8 mouse cellular contexts compared by ENCODE assay signal in genomic region chr4:143027292-143027691, GRCm38 (mm10).
DNase-seq lines count a peak whose midpoint lies in the region; ATAC-seq lines count a peak whose summit lies in the region.

No protein-coding gene starts in this region.

- H3K9ac ChIP-seq in heart, embryonic 12.5 days = no peak overlapping the region
- no peak overlapping the region for H3K9ac ChIP-seq in forebrain, embryonic 15.5 days (replicated peaks)
- no peak overlapping the region for H3K9ac ChIP-seq in intestine, embryonic 14.5 days (ENCODE audit: low read length)
- H3K9ac ChIP-seq in midbrain, embryonic 12.5 days (replicated peaks) = no peak overlapping the region

- H3K27me3 ChIP-seq in heart, embryonic 12.5 days (replicated peaks) = peaks cover 16% of the 10 kb centered on the region
- H3K27me3 ChIP-seq in forebrain, embryonic 15.5 days = no peaks in the 10 kb centered on the region
- H3K27me3 ChIP-seq in intestine, embryonic 14.5 days (replicated peaks; ENCODE audit: control insufficient read depth, insufficient read depth, low read length) = no peaks in the 10 kb centered on the region
- H3K27me3 ChIP-seq in midbrain, embryonic 12.5 days = no peaks in the 10 kb centered on the region

- H3K9me3 ChIP-seq in heart, embryonic 12.5 days (replicated peaks) = no peaks in the 10 kb centered on the region
- no peaks in the 10 kb centered on the region for H3K9me3 ChIP-seq in forebrain, embryonic 15.5 days
- 0 out of 2 replicates have a peak, but pooled peaks cover 2% of the 10 kb centered on the region for H3K9me3 ChIP-seq in intestine, embryonic 14.5 days (ENCODE audit: control insufficient read depth, low read length)
- H3K9me3 ChIP-seq in midbrain, embryonic 12.5 days = 0 out of 2 replicates have a peak, but pooled peaks cover 4% of the 10 kb centered on the region

- H3K4me2 ChIP-seq in heart, embryonic 12.5 days = no peak overlapping the region
- no peak overlapping the region for H3K4me2 ChIP-seq in forebrain, embryonic 15.5 days (replicated peaks)
- H3K4me2 ChIP-seq in intestine, embryonic 14.5 days (ENCODE audit: low read length) = no peak overlapping the region
- no peak overlapping the region for H3K4me2 ChIP-seq in midbrain, embryonic 12.5 days (replicated peaks)

- no peak overlapping the region for H3K4me3 ChIP-seq in heart, embryonic 12.5 days
- H3K4me3 ChIP-seq in forebrain, embryonic 15.5 days = no peak overlapping the region
- H3K4me3 ChIP-seq in intestine, embryonic 14.5 days (ENCODE audit: low read depth, low read length) = no peak overlapping the region
- H3K4me3 ChIP-seq in midbrain, embryonic 12.5 days = no peak overlapping the region

- no peak overlapping the region for H3K27ac ChIP-seq in heart, embryonic 12.5 days (ENCODE audit: poor library complexity, severe bottlenecking)
- H3K27ac ChIP-seq in forebrain, embryonic 15.5 days (replicated peaks) = no peak overlapping the region
- no peak overlapping the region for H3K27ac ChIP-seq in intestine, embryonic 14.5 days (ENCODE audit: low read depth)
- no peak overlapping the region for H3K27ac ChIP-seq in midbrain, embryonic 12.5 days (replicated peaks)

- peak; percentile 35 to 77 for DNase-seq in heart, adult 18-20 months
- peak; percentile 52 to 60 for DNase-seq in cerebellum, adult 18-20 months
- peak; percentile 74 for DNase-seq in intestine, embryonic 14.5 days (ENCODE audit: low spot score)
- DNase-seq in left cerebral cortex, adult 8-10 months (ENCODE audit: low spot score in 2 of 2) = peak; percentile 25 to 39
- peak; percentile 24 for DNase-seq in skeletal muscle tissue, adult 2 months (ENCODE audit: low read depth, low spot score)

- no peaks in the 10 kb centered on the region for H3K4me1 ChIP-seq in heart, embryonic 12.5 days (replicated peaks)
- 0 out of 2 replicates have a peak, but pooled peaks cover 6% of the 10 kb centered on the region for H3K4me1 ChIP-seq in forebrain, embryonic 15.5 days
- no peaks in the 10 kb centered on the region for H3K4me1 ChIP-seq in intestine, embryonic 14.5 days (replicated peaks; ENCODE audit: control insufficient read depth, insufficient read depth, low read length)
- H3K4me1 ChIP-seq in midbrain, embryonic 12.5 days = no peaks in the 10 kb centered on the region

- ATAC-seq in heart, embryonic 12.5 days (ENCODE audit: insufficient number of reproducible peaks, low FRiP score) = no peak
- ATAC-seq in forebrain, embryonic 15.5 days (replicated peaks) = peak; percentile 79
- ATAC-seq in intestine, embryonic 14.5 days (replicated peaks; ENCODE audit: low FRiP score, low TSS enrichment, low read depth) = peak; percentile 76
- ATAC-seq in midbrain, embryonic 12.5 days (ENCODE audit: low FRiP score, low read depth) = peak; percentile 74

- H3K36me3 ChIP-seq in heart, embryonic 12.5 days = no peaks in the 10 kb centered on the region
- H3K36me3 ChIP-seq in forebrain, embryonic 15.5 days = no peaks in the 10 kb centered on the region
- no peaks in the 10 kb centered on the region for H3K36me3 ChIP-seq in intestine, embryonic 14.5 days (ENCODE audit: control insufficient read depth, insufficient read depth, low read length)
- no peaks in the 10 kb centered on the region for H3K36me3 ChIP-seq in midbrain, embryonic 12.5 days

- 9% methylated on average over 5 of the region's 5 CpGs for WGBS in heart, embryonic 12.5 days
- 8% methylated on average over 5 of the region's 5 CpGs for WGBS in forebrain, embryonic 15.5 days
- 9% methylated on average over 5 of the region's 5 CpGs for WGBS in intestine, embryonic 14.5 days
- WGBS in midbrain, embryonic 12.5 days = 18% methylated on average over 5 of the region's 5 CpGs

Comparison
In these comparisons a context has a peak if more than half of its experiments do, and no peak if none do; other contexts are left out.
1. DNase-seq: peak in every context shown above with its lines; median percentile 74 in intestine, embryonic 14.5 days; 56 in heart, adult 18-20 months; 56 in cerebellum, adult 18-20 months; 32 in left cerebral cortex, adult 8-10 months; 24 in skeletal muscle tissue, adult 2 months.